Mouse (Mus musculus): ENCODE data around the gene Ugdh. TPM values are rescaled to one million over a fixed set of nuclear protein-coding genes. Genes with fewer than 3 reads are reported as not detected.

Gene Ugdh
- total and polyA plus RNA-seq, 3 experiments: 9.5 to 31.3 TPM; not detected in 1

DNA sequence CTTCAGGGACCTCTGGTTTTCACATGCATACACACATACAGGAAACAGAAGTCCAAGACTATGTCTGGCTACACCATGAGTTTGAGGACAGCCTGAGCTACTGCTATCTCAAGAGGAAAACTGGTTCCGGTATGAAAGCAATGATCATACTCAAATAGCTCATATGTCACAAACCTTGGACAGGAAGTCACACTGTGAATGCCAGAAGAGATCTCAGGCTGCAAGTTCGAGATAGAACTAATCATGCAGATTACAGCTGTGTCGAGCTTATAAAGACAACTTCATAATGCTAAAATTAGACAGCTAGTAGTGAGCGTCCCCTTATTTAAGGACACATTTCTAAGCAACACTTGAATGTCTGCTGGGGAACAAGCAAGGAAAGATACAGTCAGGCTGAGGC is 44.8 kb upstream of the Ugdh start (continued):
- peak; percentile 89 for TF ChIP-seq RCOR1 (IDR thresholded peaks at IDR 0.05; ENCODE audit: low read depth, low read length)
- no peak for TF ChIP-seq KAT2A (conservative IDR thresholded peaks at IDR 0.05; ENCODE audit: low read depth, low read length)
- peak; percentile 80 for TF ChIP-seq BHLHE40 (IDR thresholded peaks at IDR 0.05; ENCODE audit: borderline replicate concordance, low read depth, low read length)
- no peak for TF ChIP-seq ZNF384 (IDR thresholded peaks at IDR 0.05; ENCODE audit: low read depth, low read length)
- TF ChIP-seq MAX (IDR thresholded peaks at IDR 0.05; ENCODE audit: low read length): no peak
- peak; percentile 99 for TF ChIP-seq GATA1 (IDR thresholded peaks at IDR 0.05; ENCODE audit: low read depth, low read length)
- peak; percentile 98 for TF ChIP-seq TAL1 (IDR thresholded peaks at IDR 0.05; ENCODE audit: low read length)
- TF ChIP-seq TCF12 (IDR thresholded peaks at IDR 0.05; ENCODE audit: low read depth, low read length): peak; percentile 98
- TF ChIP-seq TBP (IDR thresholded peaks at IDR 0.05; ENCODE audit: low read depth, low read length): peak; percentile 42; the same call in 1 of the 2 replicates
- TF ChIP-seq ZMIZ1 (IDR thresholded peaks at IDR 0.05; ENCODE audit: low read depth, low read length): no peak
- TF ChIP-seq CHD1 (IDR thresholded peaks at IDR 0.05; ENCODE audit: low read depth, low read length): no peak
- 0 out of 2 replicates have a peak, but pooled peaks have one; percentile 28 for TF ChIP-seq POLR2AphosphoS2 (IDR thresholded peaks at IDR 0.05; ENCODE audit: low read length)
- peak; percentile 67 for TF ChIP-seq MXI1 (IDR thresholded peaks at IDR 0.05; ENCODE audit: low read depth, low read length)
- no peak for TF ChIP-seq POLR2A (IDR thresholded peaks at IDR 0.05; ENCODE audit: control insufficient read depth in 1 of 2, insufficient read depth in 1 of 2, low read depth in 1 of 2, low read length in 2 of 2, poor library complexity in 1 of 2)
- peak; percentile 43; the same call in 1 of the 2 replicates for TF ChIP-seq MAFK (IDR thresholded peaks at IDR 0.05; ENCODE audit: borderline replicate concordance, low read depth, low read length)

DNA sequence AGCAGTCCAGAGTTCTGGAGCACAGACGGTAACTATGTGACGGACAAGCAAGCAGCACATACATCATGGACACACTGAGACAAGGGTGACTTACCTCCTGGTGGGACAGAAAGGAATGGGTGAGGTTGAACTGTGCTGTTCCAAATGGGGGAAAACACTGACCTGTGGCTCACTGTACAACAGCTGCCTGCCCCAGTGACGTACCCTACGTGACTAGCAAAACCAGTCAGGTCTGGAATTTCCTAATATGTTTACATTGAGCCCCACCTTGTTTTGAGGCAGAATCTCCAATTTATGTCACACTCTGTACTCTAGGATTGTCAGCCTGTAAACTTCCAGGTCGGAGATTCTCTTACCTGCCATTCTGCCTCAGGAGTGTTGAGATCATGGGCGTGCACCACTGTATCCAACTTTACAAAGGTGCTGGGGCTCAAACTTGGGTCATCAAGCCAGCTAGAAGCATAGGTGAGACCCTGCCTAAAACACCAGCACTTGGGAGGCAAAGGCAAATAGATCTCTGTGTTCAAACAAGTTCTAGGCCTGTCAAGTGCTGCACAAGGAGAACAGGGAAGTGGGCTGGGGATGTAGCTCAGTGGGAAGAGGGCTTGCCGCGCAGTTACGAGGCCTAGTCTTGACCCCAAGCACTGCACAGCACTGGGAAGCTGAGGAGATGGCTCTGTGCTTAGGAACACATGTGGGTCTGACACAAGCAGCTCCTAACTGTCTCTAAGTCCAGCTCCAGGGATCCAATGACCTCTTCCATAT is 44.1 kb upstream of the Ugdh start:
- H3K4me1 ChIP-seq (ENCODE audit: control insufficient read depth in 1 of 2, insufficient read depth in 2 of 2, low read length in 2 of 2): peaks cover 12 to 35% of the 10 kb centered on the region in 2 experiments
- DNase-seq (ENCODE audit: low read depth, low spot score): no peak
- peaks cover 0 to 28% of the 10 kb centered on the region in 2 experiments; a peak in 2 of 4 replicates for H3K36me3 ChIP-seq (ENCODE audit: control insufficient read depth in 1 of 2, insufficient read depth in 2 of 2, low read length in 2 of 2)
- no peaks in the 10 kb centered on the region for H3K79me2 ChIP-seq (ENCODE audit: control insufficient read depth, insufficient read depth, low read length, poor library complexity)
- H3K27ac ChIP-seq (ENCODE audit: control insufficient read depth, low read depth, low read length): peak overlapping the region; percentile 53
- H3K9me3 ChIP-seq (replicated peaks; ENCODE audit: insufficient read depth, low read length): no peaks in the 10 kb centered on the region
- H3K9ac ChIP-seq (ENCODE audit: control insufficient read depth, low read depth, low read length, poor library complexity, severe bottlenecking): no peak overlapping the region
- TF ChIP-seq GABPA (IDR thresholded peaks at IDR 0.05; ENCODE audit: low read depth, low read length): no peak
- TF ChIP-seq MAX (IDR thresholded peaks at IDR 0.05; ENCODE audit: low read length): no peak
- TF ChIP-seq ZC3H11A (IDR thresholded peaks at IDR 0.05; ENCODE audit: low read depth, low read length): no peak
- no peak for TF ChIP-seq KAT2A (conservative IDR thresholded peaks at IDR 0.05; ENCODE audit: low read depth, low read length)
- no peaks in the 10 kb centered on the region for H3K27me3 ChIP-seq (ENCODE audit: control insufficient read depth in 1 of 2, insufficient read depth in 2 of 2, low read length in 2 of 2)
- no peak overlapping the region for H3K4me3 ChIP-seq (ENCODE audit: control insufficient read depth in 1 of 2, insufficient read depth in 1 of 2, low read depth in 2 of 2, low read length in 2 of 2)

DNA sequence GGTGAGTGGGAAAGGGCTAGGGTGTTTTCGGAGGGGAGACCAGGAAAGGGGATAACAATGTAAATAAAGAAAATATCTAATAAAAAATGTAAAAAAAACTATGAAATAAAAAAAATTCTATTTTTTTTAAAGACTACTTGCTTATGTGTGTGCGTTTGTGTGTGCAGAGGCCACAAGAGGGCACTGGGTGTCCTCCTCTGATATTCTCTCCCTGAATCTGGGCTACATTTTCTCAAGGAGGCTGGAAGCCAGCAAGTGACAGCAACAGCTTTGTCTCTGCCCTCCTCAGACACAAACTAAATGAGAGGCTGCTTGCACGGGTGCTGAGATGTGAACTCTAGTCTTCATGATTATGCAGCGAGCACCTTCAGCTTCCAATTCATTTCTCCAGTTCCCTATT is 42.5 kb upstream of the Ugdh start:
- Histone ChIP-seq H3K4me3 (ENCODE audit: control insufficient read depth in 1 of 2, insufficient read depth in 1 of 2, low read depth in 2 of 2, low read length in 2 of 2) (no peak overlapping the region), H3K27ac (ENCODE audit: control insufficient read depth, low read depth, low read length) (no peak overlapping the region), H3K36me3 (ENCODE audit: control insufficient read depth in 1 of 2, insufficient read depth in 2 of 2, low read length in 2 of 2) (peaks cover 0 to 23% of the 10 kb centered on the region in 2 experiments; a peak in 2 of 4 replicates), H3K27me3 (ENCODE audit: control insufficient read depth in 1 of 2, insufficient read depth in 2 of 2, low read length in 2 of 2) (no peaks in the 10 kb centered on the region), H3K9me3 (replicated peaks; ENCODE audit: insufficient read depth, low read length) (no peaks in the 10 kb centered on the region), H3K4me1 (ENCODE audit: control insufficient read depth in 1 of 2, insufficient read depth in 2 of 2, low read length in 2 of 2) (peaks cover 12 to 19% of the 10 kb centered on the region in 2 experiments), H3K9ac (ENCODE audit: control insufficient read depth, low read depth, low read length, poor library complexity, severe bottlenecking) (no peak overlapping the region), H3K79me2 (ENCODE audit: control insufficient read depth, insufficient read depth, low read length, poor library complexity) (no peaks in the 10 kb centered on the region)
- peak in 2 of 3 experiments; percentile 49 to 50; a peak in 4 of 6 replicates for TF ChIP-seq CTCF (IDR thresholded peaks at IDR 0.05 in 2 of 3, conservative IDR thresholded peaks at IDR 0.05 in 1 of 3; ENCODE audit: control insufficient read depth in 1 of 3, insufficient read depth in 1 of 3, low read depth in 2 of 3, low read length in 3 of 3, poor library complexity in 1 of 3, severe bottlenecking in 1 of 3)
- TF ChIP-seq ZNF384 (IDR thresholded peaks at IDR 0.05; ENCODE audit: low read depth, low read length): peak; percentile 50
- TF ChIP-seq TAL1 (IDR thresholded peaks at IDR 0.05; ENCODE audit: low read length): no peak
- peak; percentile 43 for TF ChIP-seq RAD21 (IDR thresholded peaks at IDR 0.05; ENCODE audit: low read depth, low read length)
- peak; percentile 46; the same call in 1 of the 2 replicates for TF ChIP-seq SMC3 (IDR thresholded peaks at IDR 0.05; ENCODE audit: low read depth, low read length)
- peak; percentile 40 for DNase-seq (ENCODE audit: low read depth, low spot score)
